14 mouse cellular contexts compared by ENCODE assay signal in genomic region chr13:52015496-52015895, GRCm38 (mm10).
DNase-seq lines count a peak whose midpoint lies in the region; ATAC-seq and TF ChIP-seq lines count a peak whose summit lies in the region.
"Had no signal": no experiment of that assay in that cellular context is flagged by ENCODE, and none has a peak within 500 bp of the region (broad histone marks: within the 10 kb centered on the region; RNA-seq: fewer than 3 reads in every experiment).

No protein-coding gene starts in this region.

- no peak for TF ChIP-seq CTCF in cerebellum, adult 2 months (IDR thresholded peaks at IDR 0.05; ENCODE audit: borderline replicate concordance, insufficient read depth, low read depth, low read length)

- H3K4me1 ChIP-seq in embryonic facial prominence, embryonic 12.5 days: peaks cover 18% of the 10 kb centered on the region
- H3K4me1 ChIP-seq in forebrain, embryonic 14.5 days (ENCODE audit: control insufficient read depth, insufficient read depth, low read length): peaks cover 20% of the 10 kb centered on the region
- H3K4me1 ChIP-seq in limb, embryonic 11.5 days (ENCODE audit: control insufficient read depth, insufficient read depth, low read length): peaks cover 24% of the 10 kb centered on the region
- H3K4me1 ChIP-seq in neural tube, embryonic 11.5 days (ENCODE audit: control insufficient read depth, insufficient read depth, low read length): peaks cover 16% of the 10 kb centered on the region
- H3K4me1 ChIP-seq in cerebellum, adult 2 months (ENCODE audit: control insufficient read depth, insufficient read depth, low read length): peaks cover 3% of the 10 kb centered on the region; the same call in 1 of the 2 replicates

- no peak overlapping the region for H3K4me3 ChIP-seq in embryonic facial prominence, embryonic 12.5 days
- no peak overlapping the region for H3K4me3 ChIP-seq in forebrain, embryonic 14.5 days (ENCODE audit: low read depth, low read length)
- H3K4me3 ChIP-seq in limb, embryonic 11.5 days (ENCODE audit: low read depth, low read length): no peak overlapping the region
- H3K4me3 ChIP-seq in neural tube, embryonic 11.5 days (ENCODE audit: low read depth, low read length): no peak overlapping the region
- H3K4me3 ChIP-seq in cerebellum, adult 2 months (replicated peaks; ENCODE audit: insufficient read depth, low read depth, low read length): no peak overlapping the region

- H3K9ac ChIP-seq in embryonic facial prominence, embryonic 12.5 days: peak overlapping the region; percentile 24; the same call in 1 of the 2 replicates
- H3K9ac ChIP-seq in forebrain, embryonic 14.5 days (ENCODE audit: low read length): no peak overlapping the region; the same call in 1 of the 2 replicates
- no peak overlapping the region for H3K9ac ChIP-seq in limb, embryonic 11.5 days (ENCODE audit: low read length)
- H3K9ac ChIP-seq in neural tube, embryonic 11.5 days (ENCODE audit: low read length): peak overlapping the region; percentile 39; the same call in 1 of the 2 replicates
- H3K9ac ChIP-seq: lung, embryonic 14.5 days had no signal

- DNase-seq in forebrain, embryonic 14.5 days (ENCODE audit: low spot score): peak; percentile 52
- DNase-seq in limb, embryonic 11.5 days (ENCODE audit: low spot score): peak; percentile 83
- DNase-seq in neural tube, embryonic 11.5 days (ENCODE audit: low spot score): peak; percentile 69
- DNase-seq in cerebellum, adult 2 months: no peak
- DNase-seq in spleen, postnatal 4 days (ENCODE audit: low spot score in 2 of 2): no peak
- DNase-seq in liver: no peak
- DNase-seq: adrenal gland, adult 2 months; cerebellum, adult 18-20 months; kidney, adult 11 months; layer of hippocampus, postnatal 36 days; lung, embryonic 14.5 days; thymus, postnatal 36 days had no signal

- H3K27me3 ChIP-seq in embryonic facial prominence, embryonic 12.5 days: no peaks in the 10 kb centered on the region
- H3K27me3 ChIP-seq in forebrain, embryonic 14.5 days (replicated peaks; ENCODE audit: control insufficient read depth, insufficient read depth, low read length): no peaks in the 10 kb centered on the region
- no peaks in the 10 kb centered on the region for H3K27me3 ChIP-seq in limb, embryonic 11.5 days (ENCODE audit: control insufficient read depth, insufficient read depth, low read length)
- H3K27me3 ChIP-seq in neural tube, embryonic 11.5 days (ENCODE audit: control insufficient read depth, insufficient read depth, low read length): no peaks in the 10 kb centered on the region
- no peaks in the 10 kb centered on the region for H3K27me3 ChIP-seq in cerebellum, adult 2 months (ENCODE audit: control insufficient read depth, insufficient read depth, low read length)

- no peak overlapping the region for H3K4me2 ChIP-seq in embryonic facial prominence, embryonic 12.5 days (replicated peaks)
- no peak overlapping the region for H3K4me2 ChIP-seq in forebrain, embryonic 14.5 days (ENCODE audit: low read length)
- no peak overlapping the region for H3K4me2 ChIP-seq in limb, embryonic 11.5 days (ENCODE audit: low read depth, severe bottlenecking)
- H3K4me2 ChIP-seq in neural tube, embryonic 11.5 days (ENCODE audit: low read depth): 0 out of 2 replicates have a peak overlapping the region, but pooled peaks have one; percentile 11
- H3K4me2 ChIP-seq: heart, embryonic 11.5 days; lung, embryonic 14.5 days had no signal

- peak overlapping the region; percentile 63 for H3K27ac ChIP-seq in embryonic facial prominence, embryonic 12.5 days
- peak overlapping the region; percentile 41; the same call in 1 of the 2 replicates for H3K27ac ChIP-seq in forebrain, embryonic 14.5 days (ENCODE audit: low read depth, low read length)
- peak overlapping the region; percentile 68 for H3K27ac ChIP-seq in limb, embryonic 11.5 days (replicated peaks; ENCODE audit: low read depth, low read length)
- peak overlapping the region; percentile 72 for H3K27ac ChIP-seq in neural tube, embryonic 11.5 days (ENCODE audit: low read depth, low read length)
- H3K27ac ChIP-seq in cerebellum, adult 2 months (ENCODE audit: insufficient read depth, low read length): no peak overlapping the region

- H3K36me3 ChIP-seq in embryonic facial prominence, embryonic 12.5 days: no peaks in the 10 kb centered on the region
- H3K36me3 ChIP-seq in forebrain, embryonic 14.5 days (ENCODE audit: control insufficient read depth, insufficient read depth, low read length): no peaks in the 10 kb centered on the region
- H3K36me3 ChIP-seq in limb, embryonic 11.5 days (ENCODE audit: control insufficient read depth, insufficient read depth, low read length): no peaks in the 10 kb centered on the region
- no peaks in the 10 kb centered on the region for H3K36me3 ChIP-seq in neural tube, embryonic 11.5 days (ENCODE audit: control insufficient read depth, insufficient read depth, low read length)

- WGBS in embryonic facial prominence, embryonic 12.5 days: 4% methylated on average over 5 of the region's 5 CpGs
- 9% methylated on average over 5 of the region's 5 CpGs for WGBS in forebrain, embryonic 14.5 days
- 1% methylated on average over 5 of the region's 5 CpGs for WGBS in limb, embryonic 11.5 days
- whole genome bisulfite sequencing in neural tube, embryonic 11.5 days: 3% methylated on average over 5 of the region's 5 CpGs
- 62% methylated on average over 5 of the region's 5 CpGs for WGBS in cerebellum, adult 2 months

- no peaks in the 10 kb centered on the region for H3K9me3 ChIP-seq in embryonic facial prominence, embryonic 12.5 days
- no peaks in the 10 kb centered on the region for H3K9me3 ChIP-seq in forebrain, embryonic 14.5 days (replicated peaks; ENCODE audit: control insufficient read depth, low read length)
- no peaks in the 10 kb centered on the region for H3K9me3 ChIP-seq in limb, embryonic 11.5 days (ENCODE audit: control insufficient read depth, low read length)
- H3K9me3 ChIP-seq in neural tube, embryonic 11.5 days (ENCODE audit: control insufficient read depth, low read length): no peaks in the 10 kb centered on the region

- no peak for ATAC-seq in embryonic facial prominence, embryonic 12.5 days (ENCODE audit: insufficient number of reproducible peaks, insufficient read depth, low FRiP score, low TSS enrichment)
- peak; percentile 37; the same call in 1 of the 2 replicates for ATAC-seq in forebrain, embryonic 14.5 days
- ATAC-seq in limb, embryonic 11.5 days (ENCODE audit: insufficient number of reproducible peaks, low FRiP score, low TSS enrichment, low read depth): peak; percentile 63; the same call in 1 of the 2 replicates
- ATAC-seq in neural tube, embryonic 11.5 days (ENCODE audit: insufficient read depth, low FRiP score, low TSS enrichment): peak; percentile 29; the same call in 1 of the 2 replicates

- TF ChIP-seq POLR2A in cerebellum, adult 2 months (IDR thresholded peaks at IDR 0.05; ENCODE audit: borderline replicate concordance, insufficient read depth, low read length): no peak

Comparison
In these comparisons a context has a peak if more than half of its experiments do, and no peak if none do; other contexts are left out.
1. H3K9ac ChIP-seq: peak in embryonic facial prominence, embryonic 12.5 days (single experiment) and neural tube, embryonic 11.5 days (single experiment); none in forebrain, embryonic 14.5 days (single experiment) and limb, embryonic 11.5 days (single experiment).
2. DNase-seq: peak in forebrain, embryonic 14.5 days (single experiment), limb, embryonic 11.5 days (single experiment) and neural tube, embryonic 11.5 days (single experiment); none in cerebellum, adult 2 months (0 of 2), spleen, postnatal 4 days (0 of 2) and liver (single experiment).